ENCODE assay signal across 10 mouse cellular contexts in genomic region chr5:28460556-28461350, GRCm38 (mm10). TPM values are rescaled to one million over a fixed set of nuclear protein-coding genes. Genes with fewer than 3 reads are reported as not detected.
A peak's percentile ranks its signal among the peaks of the same experiment; 100 is the strongest.
DNase-seq lines count a peak whose midpoint lies in the region; ATAC-seq and TF ChIP-seq lines count a peak whose summit lies in the region.
"Had no signal": no experiment of that assay in that cellular context is flagged by ENCODE, and none has a peak within 500 bp of the region (broad histone marks: within the 10 kb centered on the region; RNA-seq: fewer than 3 reads in every experiment).

No protein-coding gene starts in this region.

- H3K4me2 ChIP-seq in heart, embryonic 13.5 days, result peak overlapping the region; percentile 27
- peak overlapping the region; percentile 29; the same call in 1 of the 2 replicates for H3K4me2 ChIP-seq in hindbrain, postnatal 0 days (ENCODE audit: low read depth, low read length)
- H3K4me2 ChIP-seq in neural tube, embryonic 12.5 days (replicated peaks), result peak overlapping the region; percentile 59

- H3K27me3 ChIP-seq in heart, embryonic 13.5 days (replicated peaks), result peaks cover 99% of the 10 kb centered on the region
- peaks cover 88% of the 10 kb centered on the region for H3K27me3 ChIP-seq in hindbrain, postnatal 0 days (ENCODE audit: insufficient read depth, low read length)
- H3K27me3 ChIP-seq in neural tube, embryonic 12.5 days (replicated peaks), result peaks cover 97% of the 10 kb centered on the region

- no peak overlapping the region for H3K9ac ChIP-seq in heart, embryonic 13.5 days
- no peak overlapping the region for H3K9ac ChIP-seq in hindbrain, postnatal 0 days (replicated peaks; ENCODE audit: low read length)
- H3K9ac ChIP-seq in neural tube, embryonic 12.5 days, result 0 out of 2 replicates have a peak overlapping the region, but pooled peaks have one; percentile 13

- intact Hi-C loops in heart, postnatal 14 days (cut with DNase I), result no loop called here

- H3K36me3 ChIP-seq in heart, embryonic 13.5 days, result no peaks in the 10 kb centered on the region
- H3K36me3 ChIP-seq in hindbrain, postnatal 0 days (ENCODE audit: insufficient read depth, low read length), result no peaks in the 10 kb centered on the region
- no peaks in the 10 kb centered on the region for H3K36me3 ChIP-seq in neural tube, embryonic 12.5 days

- TF ChIP-seq CTCF in brain, embryonic 14.5 days (IDR thresholded peaks at IDR 0.05; ENCODE audit: borderline replicate concordance, extremely low read depth, insufficient read depth, insufficient read length), result no peak
- no peak for TF ChIP-seq CTCF in hindbrain, postnatal 0 days (IDR thresholded peaks at IDR 0.05; ENCODE audit: low read depth)

- no peaks in the 10 kb centered on the region for H3K9me3 ChIP-seq in heart, embryonic 13.5 days
- H3K9me3 ChIP-seq in hindbrain, postnatal 0 days (ENCODE audit: low read length), result no peaks in the 10 kb centered on the region
- H3K9me3 ChIP-seq in neural tube, embryonic 12.5 days, result no peaks in the 10 kb centered on the region

- no peak for ATAC-seq in heart, embryonic 13.5 days (ENCODE audit: extremely low read depth, insufficient number of reproducible peaks, low FRiP score, low TSS enrichment)
- no peak for ATAC-seq in hindbrain, postnatal 0 days
- no peak for ATAC-seq in neural tube, embryonic 12.5 days (ENCODE audit: low FRiP score, low read depth)
- ATAC-seq in CD4-positive, CD25-positive, alpha-beta regulatory T cell, adult 4 months, result no peak

- peaks cover 49% of the 10 kb centered on the region for H3K4me1 ChIP-seq in heart, embryonic 13.5 days
- H3K4me1 ChIP-seq in hindbrain, postnatal 0 days (ENCODE audit: insufficient read depth, low read length), result peaks cover 7% of the 10 kb centered on the region; the same call in 1 of the 2 replicates
- peaks cover 54% of the 10 kb centered on the region for H3K4me1 ChIP-seq in neural tube, embryonic 12.5 days

- no peak overlapping the region for H3K27ac ChIP-seq in heart, embryonic 13.5 days (replicated peaks)
- no peak overlapping the region for H3K27ac ChIP-seq in hindbrain, postnatal 0 days
- no peak overlapping the region for H3K27ac ChIP-seq in neural tube, embryonic 12.5 days

- WGBS in heart, embryonic 13.5 days, result 3% methylated on average over 17 of the region's 17 CpGs
- WGBS in hindbrain, postnatal 0 days, result 7% methylated on average over 17 of the region's 17 CpGs
- 1% methylated on average over 17 of the region's 17 CpGs for WGBS in neural tube, embryonic 12.5 days

- no peak for DNase-seq in heart, postnatal 14 days
- DNase-seq in brain, embryonic 14.5 days (ENCODE audit: low read depth), result peak; percentile 45
- DNase-seq in hindbrain, postnatal 0 days (ENCODE audit: low spot score), result no peak
- DNase-seq in ovary, postnatal 14 days (ENCODE audit: low spot score), result no peak
- no peak for DNase-seq in spleen, postnatal 14 days (ENCODE audit: low spot score in 2 of 2)
- DNase-seq: cerebellum, adult 9-10 months; kidney, adult 9 months had no signal

- no peak for TF ChIP-seq POLR2A in brain, embryonic 14.5 days (IDR thresholded peaks at IDR 0.05; ENCODE audit: borderline replicate concordance, extremely low read depth, insufficient read depth, insufficient read length, poor library complexity, severe bottlenecking)

- H3K4me3 ChIP-seq in heart, embryonic 13.5 days, result peak overlapping the region; percentile 17
- no peak overlapping the region for H3K4me3 ChIP-seq in hindbrain, postnatal 0 days (ENCODE audit: low read length)
- H3K4me3 ChIP-seq in neural tube, embryonic 12.5 days, result no peak overlapping the region

RNA-seq across cellular contexts. Expression of gene Shh, which starts 6.3 kb away (rescaled TPM):
- 0.36 and 0.57 TPM in 2 replicates for polyA plus RNA-seq in heart, embryonic 13.5 days (2015; fragmentation: Nextera tagmentation; extraction: Ambion mirVana)
- total RNA-seq in heart, postnatal 14 days (2021), result not detected
- 6.0 and 6.6 TPM in 2 replicates for polyA plus RNA-seq in brain, embryonic 14.5 days (2012; rRNA removed)
- 3.3 and 4.2 TPM in 2 replicates for total RNA-seq in hindbrain, postnatal 0 days (2014; rRNA removed)
- 0.84 TPM in 2 replicates for polyA plus RNA-seq in hindbrain, postnatal 0 days (2015; fragmentation: Nextera tagmentation; extraction: Ambion mirVana)
- 3.0 and 3.6 TPM in 2 replicates for polyA plus RNA-seq in neural tube, embryonic 12.5 days (2016; fragmentation: Nextera tagmentation; extraction: Ambion mirVana)
- polyA plus RNA-seq in CD4-positive, CD25-positive, alpha-beta regulatory T cell, adult 4 months (2017; shearing (Covaris generic)), result not detected
